Mouse (Mus musculus) ES-Bruce4 (cell line): ENCODE measurements around the gene Cdh26.

Experiments
- CTCF ChIP-seq: IDR thresholded peaks from one replicate; pipeline ENCODE4 v1.8.1; 2011; ENCODE audit warnings: low read depth, low read length
- POLR2A ChIP-seq: IDR thresholded peaks from one replicate; pipeline ENCODE4 v1.8.1; 2011; ENCODE audit warnings: low read length; ENCODE audit not compliant: insufficient read depth

DNA sequence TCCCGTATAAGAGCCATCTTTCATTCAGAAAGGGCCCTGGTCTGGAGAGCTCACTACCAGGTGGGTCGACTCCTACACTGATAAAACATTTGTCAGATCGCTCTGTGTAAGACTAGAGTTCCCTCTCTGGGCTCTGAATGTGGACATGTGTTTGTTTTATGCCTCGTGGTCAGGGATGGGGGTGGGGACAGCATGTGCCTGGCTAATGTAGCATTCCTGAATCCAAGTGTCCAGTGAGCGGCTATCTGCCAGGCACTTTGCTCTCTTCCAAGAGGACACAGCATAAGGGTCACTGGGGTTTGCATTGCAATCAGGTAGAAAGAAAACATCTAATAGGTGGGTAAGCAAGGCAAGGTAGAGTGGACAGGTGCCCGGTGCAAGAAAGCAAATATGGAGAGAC is 77.9 kb downstream of the Cdh26 start:
- TF ChIP-seq POLR2A (no peak), CTCF (no peak)
